16 mouse cellular contexts compared by ENCODE assay signal in genomic region chr2:32527468-32527966, GRCm38 (mm10). TPM values are rescaled to one million over a fixed set of nuclear protein-coding genes. Genes with fewer than 3 reads are reported as not detected.
A peak's percentile ranks its signal among the peaks of the same experiment; 100 is the strongest.
DNase-seq lines count a peak whose midpoint lies in the region; ATAC-seq and TF ChIP-seq lines count a peak whose summit lies in the region.
"Had no signal": no experiment of that assay in that cellular context is flagged by ENCODE, and none has a peak within 500 bp of the region (broad histone marks: within the 10 kb centered on the region; RNA-seq: fewer than 3 reads in every experiment).

No protein-coding gene starts in this region.

- no peak for ATAC-seq in midbrain, embryonic 11.5 days (ENCODE audit: low FRiP score)
- no peak for ATAC-seq in midbrain, embryonic 15.5 days (replicated peaks)
- ATAC-seq in stomach, postnatal 0 days (ENCODE audit: low FRiP score, low TSS enrichment): peak; percentile 30; the same call in 1 of the 2 replicates
- no peak for ATAC-seq in erythroblast, adult 5-6 weeks (replicated peaks; ENCODE audit: low FRiP score, poor library complexity, severe bottlenecking)

- no peaks in the 10 kb centered on the region for H3K9me3 ChIP-seq in midbrain, embryonic 11.5 days (ENCODE audit: control insufficient read depth, low read length)
- H3K9me3 ChIP-seq in midbrain, embryonic 15.5 days: no peaks in the 10 kb centered on the region
- H3K9me3 ChIP-seq in stomach, postnatal 0 days (ENCODE audit: control insufficient read depth, low read length): no peaks in the 10 kb centered on the region
- H3K9me3 ChIP-seq: embryonic facial prominence, embryonic 13.5 days; forebrain, embryonic 12.5 days had no signal

- H3K36me3 ChIP-seq in midbrain, embryonic 11.5 days (ENCODE audit: control insufficient read depth, insufficient read depth, low read length): no peaks in the 10 kb centered on the region
- no peaks in the 10 kb centered on the region for H3K36me3 ChIP-seq in midbrain, embryonic 15.5 days (replicated peaks)
- no peaks in the 10 kb centered on the region for H3K36me3 ChIP-seq in stomach, postnatal 0 days (ENCODE audit: control insufficient read depth, insufficient read depth, low read length)
- H3K36me3 ChIP-seq: embryonic facial prominence, embryonic 13.5 days; forebrain, embryonic 12.5 days had no signal

- no peaks in the 10 kb centered on the region for H3K4me1 ChIP-seq in midbrain, embryonic 11.5 days (ENCODE audit: control insufficient read depth, insufficient read depth, low read length)
- H3K4me1 ChIP-seq in midbrain, embryonic 15.5 days: no peaks in the 10 kb centered on the region
- H3K4me1 ChIP-seq in stomach, postnatal 0 days (replicated peaks; ENCODE audit: control insufficient read depth, insufficient read depth): no peaks in the 10 kb centered on the region
- H3K4me1 ChIP-seq: embryonic facial prominence, embryonic 13.5 days; forebrain, embryonic 12.5 days had no signal

- no peak overlapping the region for H3K4me3 ChIP-seq in midbrain, embryonic 11.5 days (ENCODE audit: low read depth, low read length)
- no peak overlapping the region for H3K4me3 ChIP-seq in midbrain, embryonic 15.5 days
- H3K4me3 ChIP-seq in stomach, postnatal 0 days (ENCODE audit: low read depth, low read length): no peak overlapping the region
- H3K4me3 ChIP-seq: embryonic facial prominence, embryonic 13.5 days; forebrain, embryonic 12.5 days had no signal

- no peak for TF ChIP-seq CTCF in stomach, postnatal 0 days (IDR thresholded peaks at IDR 0.05; ENCODE audit: low read depth)

- H3K4me2 ChIP-seq in midbrain, embryonic 11.5 days: no peak overlapping the region
- H3K4me2 ChIP-seq in midbrain, embryonic 15.5 days: no peak overlapping the region
- H3K4me2 ChIP-seq in stomach, postnatal 0 days (replicated peaks; ENCODE audit: low read depth): no peak overlapping the region
- H3K4me2 ChIP-seq: embryonic facial prominence, embryonic 13.5 days; forebrain, embryonic 12.5 days; lung, embryonic 14.5 days had no signal

- DNase-seq in adrenal gland, adult (ENCODE audit: inconsistent age in 2 of 2, low spot score in 1 of 2): peak; percentile 86 to 93
- DNase-seq in adrenal gland, postnatal 4 days (ENCODE audit: low spot score in 2 of 2): no peak
- DNase-seq in midbrain, embryonic 11.5 days (ENCODE audit: low spot score, missing footprints): peak; percentile 81
- DNase-seq in kidney, adult 8-10 months: peak; percentile 88 to 91
- DNase-seq in stomach, postnatal 0 days (ENCODE audit: low spot score): peak; percentile 51
- no peak for DNase-seq in spleen, postnatal 36 days (ENCODE audit: low spot score in 2 of 2)
- DNase-seq: cerebellum, postnatal 14 days; left cerebral cortex, postnatal 4 days; lung, embryonic 14.5 days had no signal

- TF ChIP-seq EP300 in stomach, postnatal 0 days (optimal IDR thresholded peaks at IDR 0.05): no peak

- no peak overlapping the region for H3K27ac ChIP-seq in midbrain, embryonic 11.5 days (ENCODE audit: low read depth, low read length)
- no peak overlapping the region for H3K27ac ChIP-seq in midbrain, embryonic 15.5 days
- 0 out of 2 replicates have a peak overlapping the region, but pooled peaks have one; percentile 24 for H3K27ac ChIP-seq in stomach, postnatal 0 days (replicated peaks)
- H3K27ac ChIP-seq: embryonic facial prominence, embryonic 13.5 days; forebrain, embryonic 12.5 days had no signal

- no peak overlapping the region for H3K9ac ChIP-seq in midbrain, embryonic 11.5 days (ENCODE audit: low read length)
- no peak overlapping the region for H3K9ac ChIP-seq in midbrain, embryonic 15.5 days
- H3K9ac ChIP-seq in stomach, postnatal 0 days (ENCODE audit: low read length): no peak overlapping the region
- H3K9ac ChIP-seq: embryonic facial prominence, embryonic 13.5 days; forebrain, embryonic 12.5 days; lung, embryonic 14.5 days had no signal

- H3K27me3 ChIP-seq in midbrain, embryonic 11.5 days (ENCODE audit: control insufficient read depth, insufficient read depth, low read length): no peaks in the 10 kb centered on the region
- no peaks in the 10 kb centered on the region for H3K27me3 ChIP-seq in midbrain, embryonic 15.5 days (replicated peaks)
- H3K27me3 ChIP-seq in stomach, postnatal 0 days (ENCODE audit: control insufficient read depth, insufficient read depth, low read length): no peaks in the 10 kb centered on the region
- H3K27me3 ChIP-seq: embryonic facial prominence, embryonic 13.5 days; forebrain, embryonic 12.5 days had no signal

- 53% methylated on average over 14 of the region's 14 CpGs for WGBS in midbrain, embryonic 11.5 days
- 50% methylated on average over 14 of the region's 14 CpGs for WGBS in midbrain, embryonic 15.5 days
- WGBS in stomach, postnatal 0 days: 76% methylated on average over 14 of the region's 14 CpGs

RNA-seq across cellular contexts. Expression of gene Fam102a, which starts 7.6 kb away (rescaled TPM):
- total RNA-seq in adrenal gland, postnatal 4 days (2021): 10 to 100 TPM; 36.6 to 38.0 TPM
- polyA plus RNA-seq in midbrain, embryonic 11.5 days (2014; fragmentation: Nextera tagmentation; extraction: Ambion mirVana): 6.3 and 6.8 TPM in 2 replicates
- 7.3 TPM in 2 replicates for polyA plus RNA-seq in midbrain, embryonic 15.5 days (2015; fragmentation: Nextera tagmentation; extraction: Ambion mirVana)
- 16.6 and 20.2 TPM in 2 replicates for polyA plus RNA-seq in stomach, postnatal 0 days (2015; fragmentation: Nextera tagmentation; extraction: Ambion mirVana)
- total RNA-seq in erythroblast, adult 5-6 weeks (2015; ENCODE audit: low replicate concordance): 1.2 and 2.7 TPM in 2 replicates
- total RNA-seq in erythroblast, adult 5-6 weeks (2017; ENCODE audit: low replicate concordance): 0.28 and 6.5 TPM in 2 replicates

RNA-seq across cellular contexts. Expression of gene Dpm2, which starts 43.1 kb away (rescaled TPM):
- total RNA-seq in adrenal gland, postnatal 4 days (2021): 10 to 100 TPM; 61.9 to 64.5 TPM
- polyA plus RNA-seq in midbrain, embryonic 11.5 days (2014; fragmentation: Nextera tagmentation; extraction: Ambion mirVana): 103 and 110 TPM in 2 replicates
- polyA plus RNA-seq in midbrain, embryonic 15.5 days (2015; fragmentation: Nextera tagmentation; extraction: Ambion mirVana): 145 and 150 TPM in 2 replicates
- polyA plus RNA-seq in stomach, postnatal 0 days (2015; fragmentation: Nextera tagmentation; extraction: Ambion mirVana): 87.5 and 91.8 TPM in 2 replicates
- 26.9 and 41.0 TPM in 2 replicates for total RNA-seq in erythroblast, adult 5-6 weeks (2015; ENCODE audit: low replicate concordance)
- total RNA-seq in erythroblast, adult 5-6 weeks (2017; ENCODE audit: low replicate concordance): 8.6 and 18.2 TPM in 2 replicates

RNA-seq across cellular contexts. Expression of gene Pip5kl1, which starts 47.1 kb away (rescaled TPM):
- under 1 TPM; 0.31 to 0.73 TPM for total RNA-seq in adrenal gland, postnatal 4 days (2021)
- 2.0 and 2.1 TPM in 2 replicates for polyA plus RNA-seq in midbrain, embryonic 11.5 days (2014; fragmentation: Nextera tagmentation; extraction: Ambion mirVana)
- polyA plus RNA-seq in midbrain, embryonic 15.5 days (2015; fragmentation: Nextera tagmentation; extraction: Ambion mirVana): 11.3 and 11.8 TPM in 2 replicates
- polyA plus RNA-seq in stomach, postnatal 0 days (2015; fragmentation: Nextera tagmentation; extraction: Ambion mirVana): 0.08 and 0.18 TPM in 2 replicates
- total RNA-seq in erythroblast, adult 5-6 weeks (2015; ENCODE audit: low replicate concordance): not detected in 2 replicates
- total RNA-seq in erythroblast, adult 5-6 weeks (2017; ENCODE audit: low replicate concordance): 1.9 TPM in 1 of 2 replicates, not detected in the other
- total RNA-seq: heart, postnatal 25 days had no signal

RNA-seq across cellular contexts. Expression of gene 9430097D07Rik, which starts 48.0 kb away (rescaled TPM):
- total RNA-seq in adrenal gland, postnatal 4 days (2021): not detected
- 0.25 and 0.49 TPM in 2 replicates for polyA plus RNA-seq in midbrain, embryonic 11.5 days (2014; fragmentation: Nextera tagmentation; extraction: Ambion mirVana)
- polyA plus RNA-seq in midbrain, embryonic 15.5 days (2015; fragmentation: Nextera tagmentation; extraction: Ambion mirVana): 0.60 and 0.86 TPM in 2 replicates
- not detected in 2 replicates for polyA plus RNA-seq in stomach, postnatal 0 days (2015; fragmentation: Nextera tagmentation; extraction: Ambion mirVana)
- total RNA-seq in erythroblast, adult 5-6 weeks (2015; ENCODE audit: low replicate concordance): not detected in 2 replicates
- total RNA-seq in erythroblast, adult 5-6 weeks (2017; ENCODE audit: low replicate concordance): not detected in 2 replicates
- total RNA-seq: heart, postnatal 25 days; megakaryocyte, adult 5-6 weeks had no signal
- polyA plus RNA-seq: embryonic facial prominence, embryonic 13.5 days; gonadal fat pad, adult 2 months; lung, embryonic 14.5 days had no signal

RNA-seq across cellular contexts. Expression of gene St6galnac4, which starts 59.4 kb away (rescaled TPM):
- 10 to 100 TPM; 16.4 to 19.4 TPM for total RNA-seq in adrenal gland, postnatal 4 days (2021)
- 13.2 and 13.6 TPM in 2 replicates for polyA plus RNA-seq in midbrain, embryonic 11.5 days (2014; fragmentation: Nextera tagmentation; extraction: Ambion mirVana)
- 33.3 and 36.5 TPM in 2 replicates for polyA plus RNA-seq in midbrain, embryonic 15.5 days (2015; fragmentation: Nextera tagmentation; extraction: Ambion mirVana)
- 7.4 and 7.7 TPM in 2 replicates for polyA plus RNA-seq in stomach, postnatal 0 days (2015; fragmentation: Nextera tagmentation; extraction: Ambion mirVana)
- 8.8 and 9.4 TPM in 2 replicates for total RNA-seq in erythroblast, adult 5-6 weeks (2015; ENCODE audit: low replicate concordance)
- 3.8 and 4.9 TPM in 2 replicates for total RNA-seq in erythroblast, adult 5-6 weeks (2017; ENCODE audit: low replicate concordance)

Comparison
In these comparisons a context has a peak if more than half of its experiments do, and no peak if none do; other contexts are left out.
1. DNase-seq: peak in adrenal gland, adult (2 of 2), midbrain, embryonic 11.5 days (single experiment), kidney, adult 8-10 months (2 of 2) and stomach, postnatal 0 days (single experiment); none in adrenal gland, postnatal 4 days (0 of 2) and spleen, postnatal 36 days (0 of 2).